Mouse (Mus musculus): ENCODE data around the gene Tent5b. TPM values are rescaled to one million over a fixed set of nuclear protein-coding genes. Genes with fewer than 3 reads are reported as not detected.
A peak's percentile ranks its signal among the peaks of the same experiment; 100 is the strongest.

Tent5b gene
- total and polyA plus RNA-seq, 3 experiments = not detected

- no peak for TF ChIP-seq TAL1 (conservative IDR thresholded peaks at IDR 0.05; ENCODE audit: low read depth, low read length)
- no peak for TF ChIP-seq POLR2AphosphoS5 (IDR thresholded peaks at IDR 0.05; ENCODE audit: insufficient replicate concordance, low read depth, low read length)
- TF ChIP-seq GATA1 (IDR thresholded peaks at IDR 0.05; ENCODE audit: borderline replicate concordance, low read length) = no peak
- no peak for TF ChIP-seq GATA2 (IDR thresholded peaks at IDR 0.05; ENCODE audit: borderline replicate concordance, low read depth, low read length)
- TF ChIP-seq CTCF (IDR thresholded peaks at IDR 0.05; ENCODE audit: low read depth, low read length) = no peak
- peaks cover 53% of the 10 kb centered on the region for H3K27me3 ChIP-seq (ENCODE audit: insufficient read depth, low read length)
Measured at GRCm38 (mm10) chr4:133485691-133486425, 5.9 kb downstream of the Tent5b start.

GRCm38 (mm10) chr4:133486673-133487357 lies 6.9 kb downstream of the Tent5b start:
- Histone ChIP-seq H3K4me1 (ENCODE audit: insufficient read depth, low read depth, low read length) (peaks cover 16% of the 10 kb centered on the region), H3K4me3 (ENCODE audit: low read depth, low read length) (no peak overlapping the region), H3K9me3 (replicated peaks) (no peaks in the 10 kb centered on the region), H3K27me3 (ENCODE audit: insufficient read depth, low read length) (peaks cover 52% of the 10 kb centered on the region), H3K36me3 (replicated peaks) (no peaks in the 10 kb centered on the region)
- no peak for TF ChIP-seq POLR2AphosphoS5 (IDR thresholded peaks at IDR 0.05; ENCODE audit: insufficient replicate concordance, low read depth, low read length)
- TF ChIP-seq CTCF (IDR thresholded peaks at IDR 0.05; ENCODE audit: low read depth, low read length) = no peak
- no peak for TF ChIP-seq GATA1 (IDR thresholded peaks at IDR 0.05; ENCODE audit: borderline replicate concordance, low read length)
- no peak for TF ChIP-seq GATA2 (IDR thresholded peaks at IDR 0.05; ENCODE audit: borderline replicate concordance, low read depth, low read length)
- no peak for TF ChIP-seq TAL1 (conservative IDR thresholded peaks at IDR 0.05; ENCODE audit: low read depth, low read length)
- no peak for ATAC-seq (ENCODE audit: extremely low read depth, insufficient number of reproducible peaks, low FRiP score, poor library complexity, severe bottlenecking)
- DNase-seq (ENCODE audit: low spot score) = no peak

More at GRCm38 (mm10) chr4:133485691-133486425, 5.9 kb downstream of the Tent5b start:
- Histone ChIP-seq H3K9me3 (replicated peaks) (no peaks in the 10 kb centered on the region), H3K4me3 (ENCODE audit: low read depth, low read length) (peak overlapping the region; percentile 14; the same call in 1 of the 2 replicates), H3K4me1 (ENCODE audit: insufficient read depth, low read depth, low read length) (peaks cover 16% of the 10 kb centered on the region), H3K36me3 (replicated peaks) (no peaks in the 10 kb centered on the region)
- no peak for DNase-seq (ENCODE audit: low spot score)
- no peak for ATAC-seq (ENCODE audit: extremely low read depth, insufficient number of reproducible peaks, low FRiP score, poor library complexity, severe bottlenecking)

GRCm38 (mm10) chr4:133488619-133489392 lies 8.9 kb downstream of the Tent5b start:
- H3K9me3 ChIP-seq (replicated peaks) = no peaks in the 10 kb centered on the region
- H3K4me3 ChIP-seq (ENCODE audit: low read depth, low read length) = peak overlapping the region; percentile 31; the same call in 1 of the 2 replicates
- peaks cover 43% of the 10 kb centered on the region for H3K27me3 ChIP-seq (ENCODE audit: insufficient read depth, low read length)
- H3K36me3 ChIP-seq (replicated peaks) = no peaks in the 10 kb centered on the region
- no peak for DNase-seq (ENCODE audit: low spot score)
- ATAC-seq (ENCODE audit: extremely low read depth, insufficient number of reproducible peaks, low FRiP score, poor library complexity, severe bottlenecking) = no peak
- H3K4me1 ChIP-seq (ENCODE audit: insufficient read depth, low read depth, low read length) = peaks cover 16% of the 10 kb centered on the region
- TF ChIP-seq TAL1 (conservative IDR thresholded peaks at IDR 0.05; ENCODE audit: low read depth, low read length) = no peak
- TF ChIP-seq GATA2 (IDR thresholded peaks at IDR 0.05; ENCODE audit: borderline replicate concordance, low read depth, low read length) = no peak
- TF ChIP-seq POLR2AphosphoS5 (IDR thresholded peaks at IDR 0.05; ENCODE audit: insufficient replicate concordance, low read depth, low read length) = no peak
- TF ChIP-seq CTCF (IDR thresholded peaks at IDR 0.05; ENCODE audit: low read depth, low read length) = no peak
- TF ChIP-seq GATA1 (IDR thresholded peaks at IDR 0.05; ENCODE audit: borderline replicate concordance, low read length) = no peak

- Histone ChIP-seq H3K4me3 (ENCODE audit: low read depth, low read length) (no peak overlapping the region), H3K36me3 (replicated peaks) (no peaks in the 10 kb centered on the region), H3K9me3 (replicated peaks) (no peaks in the 10 kb centered on the region), H3K4me1 (ENCODE audit: insufficient read depth, low read depth, low read length) (peaks cover 19% of the 10 kb centered on the region), H3K27me3 (ENCODE audit: insufficient read depth, low read length) (peaks cover 34% of the 10 kb centered on the region)
- ATAC-seq (ENCODE audit: extremely low read depth, insufficient number of reproducible peaks, low FRiP score, poor library complexity, severe bottlenecking) (no peak), DNase-seq (ENCODE audit: low spot score) (no peak)
- TF ChIP-seq GATA1 (IDR thresholded peaks at IDR 0.05; ENCODE audit: borderline replicate concordance, low read length) (no peak), GATA2 (IDR thresholded peaks at IDR 0.05; ENCODE audit: borderline replicate concordance, low read depth, low read length) (no peak), TAL1 (conservative IDR thresholded peaks at IDR 0.05; ENCODE audit: low read depth, low read length) (no peak), POLR2AphosphoS5 (IDR thresholded peaks at IDR 0.05; ENCODE audit: insufficient replicate concordance, low read depth, low read length) (no peak)
Measured at GRCm38 (mm10) chr4:133489489-133490245, 9.7 kb downstream of the Tent5b start.

GRCm38 (mm10) chr4:133491800-133492199 lies 11.9 kb downstream of the Tent5b start:
- Histone ChIP-seq H3K4me3 (ENCODE audit: low read depth, low read length) (no peak overlapping the region), H3K36me3 (replicated peaks) (no peaks in the 10 kb centered on the region), H3K27me3 (ENCODE audit: insufficient read depth, low read length) (peaks cover 30% of the 10 kb centered on the region), H3K9me3 (replicated peaks) (no peaks in the 10 kb centered on the region), H3K4me1 (ENCODE audit: insufficient read depth, low read depth, low read length) (peaks cover 19% of the 10 kb centered on the region)
- ATAC-seq (ENCODE audit: extremely low read depth, insufficient number of reproducible peaks, low FRiP score, poor library complexity, severe bottlenecking) (no peak), DNase-seq (ENCODE audit: low spot score) (no peak)
- TF ChIP-seq CTCF (IDR thresholded peaks at IDR 0.05; ENCODE audit: low read depth, low read length) = no peak
